Mouse (Mus musculus) lung, postnatal 4 days (tissue): ENCODE results near the gene 1190005I06Rik.
A peak's percentile ranks its signal among the peaks of the same experiment; 100 is the strongest.

Experiments used
- DNase-seq, 2 experiments: peaks; one replicate each; pipeline ENCODE4 v3.0.0; 2021

The 1190005I06Rik gene

GRCm38 (mm10) chr8:120619235-120620180 lies 27.9 kb downstream of the 1190005I06Rik start:
- no peak for DNase-seq

- peak; percentile 59 to 82 for DNase-seq
Measured at GRCm38 (mm10) chr8:120618110-120618509, 29.3 kb downstream of the 1190005I06Rik start.

- no peak for DNase-seq
Measured at GRCm38 (mm10) chr8:120616663-120617626, 30.5 kb downstream of the 1190005I06Rik start.

GRCm38 (mm10) chr8:120614491-120614890 lies 32.9 kb downstream of the 1190005I06Rik start:
- no peak for DNase-seq

GRCm38 (mm10) chr8:120610824-120611223 lies 36.6 kb downstream of the 1190005I06Rik start:
- DNase-seq: no peak

GRCm38 (mm10) chr8:120607885-120608284 lies 39.5 kb downstream of the 1190005I06Rik start:
- peak; percentile 59 to 79 for DNase-seq

- DNase-seq: no peak
Measured at GRCm38 (mm10) chr8:120607460-120607859, 40.0 kb downstream of the 1190005I06Rik start.

GRCm38 (mm10) chr8:120602672-120603071 lies 44.8 kb downstream of the 1190005I06Rik start:
- no peak for DNase-seq

- peak; percentile 82 to 88 for DNase-seq
Measured at GRCm38 (mm10) chr8:120599504-120599903, 47.9 kb downstream of the 1190005I06Rik start.

GRCm38 (mm10) chr8:120598579-120598978 lies 48.9 kb downstream of the 1190005I06Rik start:
- peak; percentile 31 to 69 for DNase-seq

GRCm38 (mm10) chr8:120595963-120596362 lies 51.5 kb downstream of the 1190005I06Rik start:
- peak in 1 of 2 experiments; percentile 72 for DNase-seq

GRCm38 (mm10) chr8:120594571-120594970 lies 52.9 kb downstream of the 1190005I06Rik start:
- DNase-seq: no peak

GRCm38 (mm10) chr8:120591587-120592292 lies 55.7 kb downstream of the 1190005I06Rik start:
- DNase-seq: no peak

GRCm38 (mm10) chr8:120589921-120590320 lies 57.5 kb downstream of the 1190005I06Rik start:
- DNase-seq: no peak

GRCm38 (mm10) chr8:120588908-120589771 lies 58.3 kb downstream of the 1190005I06Rik start, which contains the start of gene Gins2:
Gene Gins2 (minus strand): TSS chr8:120589304.
- peak; percentile 100 for DNase-seq

- DNase-seq: no peak
Measured at GRCm38 (mm10) chr8:120585521-120585920, 61.9 kb downstream of the 1190005I06Rik start.

GRCm38 (mm10) chr8:120581811-120582210 lies 65.6 kb downstream of the 1190005I06Rik start:
- DNase-seq: no peak

GRCm38 (mm10) chr8:120581329-120581728 lies 66.1 kb downstream of the 1190005I06Rik start:
- no peak for DNase-seq

- DNase-seq: no peak
Measured at GRCm38 (mm10) chr8:120580336-120581000, 67.0 kb downstream of the 1190005I06Rik start.

- no peak for DNase-seq
Measured at GRCm38 (mm10) chr8:120577821-120578220, 69.6 kb downstream of the 1190005I06Rik start.

GRCm38 (mm10) chr8:120575801-120576200 lies 71.6 kb downstream of the 1190005I06Rik start:
- peak in 1 of 2 experiments; percentile 26 for DNase-seq
